In genomic region chr7:68717498-68717897, GRCm38 (mm10) we compare ENCODE assay signal across 9 mouse cellular contexts. TPM values are rescaled to one million over a fixed set of nuclear protein-coding genes. Genes with fewer than 3 reads are reported as not detected.
DNase-seq lines count a peak whose midpoint lies in the region; ATAC-seq and TF ChIP-seq lines count a peak whose summit lies in the region.
"Had no signal": no experiment of that assay in that cellular context is flagged by ENCODE, and none has a peak within 500 bp of the region (broad histone marks: within the 10 kb centered on the region; RNA-seq: fewer than 3 reads in every experiment).

No protein-coding gene starts in this region.

- H3K4me1 ChIP-seq in heart, embryonic 10.5 days = peaks cover 14% of the 10 kb centered on the region
- H3K4me1 ChIP-seq in embryonic facial prominence, embryonic 11.5 days (ENCODE audit: control insufficient read depth, insufficient read depth, low read length) = no peaks in the 10 kb centered on the region
- H3K4me1 ChIP-seq in heart, embryonic 12.5 days (replicated peaks) = peaks cover 18% of the 10 kb centered on the region
- H3K4me1 ChIP-seq in kidney, postnatal 0 days (replicated peaks; ENCODE audit: insufficient read depth, low read length) = 0 out of 2 replicates have a peak, but pooled peaks cover 8% of the 10 kb centered on the region
- H3K4me1 ChIP-seq in liver, embryonic 16.5 days (ENCODE audit: control insufficient read depth, low read depth, low read length) = peaks cover 2% of the 10 kb centered on the region; the same call in 1 of the 2 replicates

- DNase-seq in heart, adult 11 months = peak; percentile 96
- no peak for DNase-seq in heart, embryonic 10.5 days (ENCODE audit: low spot score)
- DNase-seq in embryonic facial prominence, embryonic 11.5 days (ENCODE audit: low spot score) = peak; percentile 19
- DNase-seq in kidney, postnatal 0 days (ENCODE audit: low spot score) = peak; percentile 83
- peak; percentile 68 to 72 for DNase-seq in right cerebral cortex, adult 2 months (ENCODE audit: low spot score in 2 of 2)

- H3K9me3 ChIP-seq in heart, embryonic 10.5 days = no peaks in the 10 kb centered on the region
- no peaks in the 10 kb centered on the region for H3K9me3 ChIP-seq in embryonic facial prominence, embryonic 11.5 days (replicated peaks; ENCODE audit: control insufficient read depth, low read length)
- H3K9me3 ChIP-seq in heart, embryonic 12.5 days (replicated peaks) = no peaks in the 10 kb centered on the region
- H3K9me3 ChIP-seq in kidney, postnatal 0 days (replicated peaks; ENCODE audit: low read length) = no peaks in the 10 kb centered on the region
- H3K9me3 ChIP-seq in liver, embryonic 16.5 days (replicated peaks; ENCODE audit: control insufficient read depth, low read length) = no peaks in the 10 kb centered on the region

- no peak for ATAC-seq in embryonic facial prominence, embryonic 11.5 days (replicated peaks; ENCODE audit: insufficient number of reproducible peaks, low FRiP score, low TSS enrichment, low read depth)
- peak; percentile 59 for ATAC-seq in heart, embryonic 12.5 days (ENCODE audit: insufficient number of reproducible peaks, low FRiP score)
- ATAC-seq in kidney, postnatal 0 days (replicated peaks; ENCODE audit: low FRiP score, low read depth) = peak; percentile 40; the same call in 1 of the 2 replicates
- ATAC-seq in liver, embryonic 16.5 days (ENCODE audit: low read depth) = peak; percentile 51; the same call in 1 of the 2 replicates
- ATAC-seq in CD4-positive, CD25-positive, alpha-beta regulatory T cell, adult 4 months = no peak

- no peak overlapping the region for H3K4me2 ChIP-seq in embryonic facial prominence, embryonic 11.5 days (ENCODE audit: low read depth, low read length)
- H3K4me2 ChIP-seq in heart, embryonic 12.5 days = peak overlapping the region; percentile 40
- peak overlapping the region; percentile 38; the same call in 1 of the 2 replicates for H3K4me2 ChIP-seq in kidney, postnatal 0 days (ENCODE audit: low read length)
- no peak overlapping the region for H3K4me2 ChIP-seq in liver, embryonic 16.5 days (ENCODE audit: low read depth, low read length)

- no peak for TF ChIP-seq CTCF in kidney, postnatal 0 days (IDR thresholded peaks at IDR 0.05; ENCODE audit: low read depth)

- H3K9ac ChIP-seq in embryonic facial prominence, embryonic 11.5 days (replicated peaks; ENCODE audit: low read length) = no peak overlapping the region
- no peak overlapping the region for H3K9ac ChIP-seq in heart, embryonic 12.5 days
- no peak overlapping the region for H3K9ac ChIP-seq in kidney, postnatal 0 days (ENCODE audit: low read depth, low read length)
- H3K9ac ChIP-seq in liver, embryonic 16.5 days (ENCODE audit: low read depth, low read length) = no peak overlapping the region

- no peaks in the 10 kb centered on the region for H3K36me3 ChIP-seq in heart, embryonic 10.5 days
- no peaks in the 10 kb centered on the region for H3K36me3 ChIP-seq in embryonic facial prominence, embryonic 11.5 days (replicated peaks; ENCODE audit: control insufficient read depth, insufficient read depth, low read depth, low read length)
- no peaks in the 10 kb centered on the region for H3K36me3 ChIP-seq in heart, embryonic 12.5 days
- no peaks in the 10 kb centered on the region for H3K36me3 ChIP-seq in kidney, postnatal 0 days (ENCODE audit: insufficient read depth, low read length)
- no peaks in the 10 kb centered on the region for H3K36me3 ChIP-seq in liver, embryonic 16.5 days (ENCODE audit: control insufficient read depth, insufficient read depth)

- 48% methylated on average over 10 of the region's 10 CpGs for WGBS in heart, embryonic 10.5 days
- 45% methylated on average over 10 of the region's 10 CpGs for WGBS in embryonic facial prominence, embryonic 11.5 days
- WGBS in heart, embryonic 12.5 days = 37% methylated on average over 10 of the region's 10 CpGs
- WGBS in kidney, postnatal 0 days = 6% methylated on average over 10 of the region's 10 CpGs
- WGBS in liver, embryonic 16.5 days (ENCODE audit: insufficient replicate concordance) = 27% methylated on average over 10 of the region's 10 CpGs

- no peaks in the 10 kb centered on the region for H3K27me3 ChIP-seq in heart, embryonic 10.5 days (ENCODE audit: insufficient read depth, poor library complexity, severe bottlenecking)
- H3K27me3 ChIP-seq in embryonic facial prominence, embryonic 11.5 days (ENCODE audit: control insufficient read depth, insufficient read depth, low read length) = no peaks in the 10 kb centered on the region
- H3K27me3 ChIP-seq in heart, embryonic 12.5 days (replicated peaks) = no peaks in the 10 kb centered on the region
- H3K27me3 ChIP-seq in kidney, postnatal 0 days (ENCODE audit: insufficient read depth, low read length) = no peaks in the 10 kb centered on the region
- no peaks in the 10 kb centered on the region for H3K27me3 ChIP-seq in liver, embryonic 16.5 days (ENCODE audit: control insufficient read depth, insufficient read depth, low read depth, low read length)

- H3K27ac ChIP-seq in heart, embryonic 10.5 days = no peak overlapping the region; the same call in 1 of the 2 replicates
- H3K27ac ChIP-seq in embryonic facial prominence, embryonic 11.5 days (replicated peaks; ENCODE audit: low read depth, low read length) = no peak overlapping the region
- peak overlapping the region; percentile 65 for H3K27ac ChIP-seq in heart, embryonic 12.5 days (ENCODE audit: poor library complexity, severe bottlenecking)
- no peak overlapping the region for H3K27ac ChIP-seq in kidney, postnatal 0 days
- H3K27ac ChIP-seq in liver, embryonic 16.5 days (ENCODE audit: low read length) = no peak overlapping the region

- no peak overlapping the region for H3K4me3 ChIP-seq in heart, embryonic 10.5 days
- H3K4me3 ChIP-seq in embryonic facial prominence, embryonic 11.5 days (ENCODE audit: low read depth, low read length) = no peak overlapping the region
- no peak overlapping the region for H3K4me3 ChIP-seq in heart, embryonic 12.5 days
- H3K4me3 ChIP-seq in kidney, postnatal 0 days (replicated peaks; ENCODE audit: low read depth, low read length) = no peak overlapping the region
- no peak overlapping the region for H3K4me3 ChIP-seq in liver, embryonic 16.5 days (ENCODE audit: low read depth, low read length)

RNA-seq across cellular contexts. Expression of gene Arrdc4, which starts 31.5 kb away (rescaled TPM):
- 15.2 and 15.9 TPM in 2 replicates for polyA plus RNA-seq in heart, embryonic 10.5 days (2016; fragmentation: Nextera tagmentation; extraction: Ambion mirVana)
- 20.8 and 21.1 TPM in 2 replicates for polyA plus RNA-seq in embryonic facial prominence, embryonic 11.5 days (2014; fragmentation: Nextera tagmentation; extraction: Ambion mirVana)
- polyA plus RNA-seq in heart, embryonic 12.5 days (2016; fragmentation: Nextera tagmentation; extraction: Ambion mirVana) = 18.6 and 20.9 TPM in 2 replicates
- 26.1 and 29.7 TPM in 2 replicates for polyA plus RNA-seq in kidney, postnatal 0 days (2015; fragmentation: Nextera tagmentation; extraction: Ambion mirVana)
- 2.7 and 3.5 TPM in 2 replicates for polyA plus RNA-seq in liver, embryonic 16.5 days (2015; fragmentation: Nextera tagmentation; extraction: Ambion mirVana)
- polyA plus RNA-seq in CD4-positive, CD25-positive, alpha-beta regulatory T cell, adult 4 months (2017; shearing (Covaris generic)) = 1 to 10 TPM; 3.3 to 3.9 TPM
- polyA plus RNA-seq: C2C12 had no signal

Comparison
In these comparisons a context has a peak if more than half of its experiments do, and no peak if none do; other contexts are left out.
1. ATAC-seq: peak in heart, embryonic 12.5 days (single experiment), kidney, postnatal 0 days (single experiment) and liver, embryonic 16.5 days (single experiment); none in embryonic facial prominence, embryonic 11.5 days (single experiment) and CD4-positive, CD25-positive, alpha-beta regulatory T cell, adult 4 months (single experiment).
2. H3K4me2 ChIP-seq: peak in heart, embryonic 12.5 days (single experiment) and kidney, postnatal 0 days (single experiment); none in embryonic facial prominence, embryonic 11.5 days (single experiment) and liver, embryonic 16.5 days (single experiment).